Mouse (Mus musculus): ENCODE measurements around the gene Rbm20.

- TF ChIP-seq CTCF (conservative IDR thresholded peaks at IDR 0.05; ENCODE audit: low read length) (no peak), NANOG (IDR thresholded peaks at IDR 0.05; ENCODE audit: borderline replicate concordance, low read length) (no peak), POU5F1 (IDR thresholded peaks at IDR 0.05; ENCODE audit: borderline replicate concordance, low read length) (no peak)
These were observed 109.1 kb downstream of the Rbm20 start for GRCm38 (mm10) chr19:53786239-53786638.
